Mouse (Mus musculus) neural tube, embryonic 13.5 days (tissue): Measurements from ENCODE around the gene Ppm1j. TPM values are rescaled to one million over a fixed set of nuclear protein-coding genes. Genes with fewer than 3 reads are reported as not detected.
A peak's percentile ranks its signal among the peaks of the same experiment; 100 is the strongest.

ENCODE experiments used
- ATAC-seq: fragments of 200-750 bp; cut with Nextera tagmentation; 2 replicates; pipeline ENCODE4 v1.8.0; 2017; ENCODE audit warnings: low read depth, mild to moderate bottlenecking, moderate TSS enrichment, moderate library complexity
- H3K27ac ChIP-seq: fragments of 300-500 bp; sonication (generic); replicated peaks from 2 replicates; pipeline ENCODE4 v1.5.1; 2015; ENCODE audit warnings: moderate library complexity, mild to moderate bottlenecking, inconsistent platforms
- H3K27me3 ChIP-seq: fragments of 300-500 bp; sonication (generic); 2 replicates; pipeline ENCODE4 v1.6.1; 2015; ENCODE audit warnings: mild to moderate bottlenecking, inconsistent platforms
- H3K36me3 ChIP-seq: fragments of 300-500 bp; sonication (generic); 2 replicates; pipeline ENCODE4 v1.6.1; 2015; ENCODE audit warnings: mild to moderate bottlenecking, inconsistent platforms
- H3K4me1 ChIP-seq: fragments of 300-500 bp; sonication (generic); replicated peaks from 2 replicates; pipeline ENCODE4 v1.6.1; 2015; ENCODE audit warnings: inconsistent platforms
- H3K4me2 ChIP-seq: fragments of 300-500 bp; sonication (generic); 2 replicates; pipeline ENCODE4 v1.6.1; 2015; ENCODE audit warnings: inconsistent platforms, mild to moderate bottlenecking, moderate library complexity
- H3K4me3 ChIP-seq: fragments of 300-500 bp; sonication (generic); 2 replicates; pipeline ENCODE4 v1.5.1; 2015; ENCODE audit warnings: mild to moderate bottlenecking, inconsistent platforms
- H3K9ac ChIP-seq: fragments of 300-500 bp; sonication (generic); 2 replicates; pipeline ENCODE4 v1.6.1; 2015; ENCODE audit warnings: moderate library complexity, mild to moderate bottlenecking, inconsistent platforms
- H3K9me3 ChIP-seq: fragments of 300-500 bp; sonication (generic); 2 replicates; pipeline ENCODE4 v1.6.1; 2016; ENCODE audit warnings: inconsistent platforms
- WGBS: fragments of 180-500 bp; shearing (Covaris S2); methylation state at CpG from one replicate; pipeline ENCODE4 v1.1.7; 2015; 5-methylcytosine and 5-hydroxymethylcytosine counted together
- polyA plus RNA-seq: library from polyadenylated mRNA; unstranded; fragments of >200 nt; fragmentation: Nextera tagmentation; extraction: Ambion mirVana; gene quantifications from 2 replicates; pipeline ENCODE4 v1.2.1, GENCODE M21; 2015

Ppm1j gene
- polyA plus RNA-seq, 1 experiment from 2014 or later, result 1.5 TPM

- H3K36me3 ChIP-seq, result no peaks in the 10 kb centered on the region
- H3K4me1 ChIP-seq, result no peaks in the 10 kb centered on the region
- 82% methylated on average over 4 of the region's 4 CpGs for WGBS
- no peak overlapping the region for H3K9ac ChIP-seq
- no peak overlapping the region for H3K4me2 ChIP-seq
- H3K27ac ChIP-seq, result no peak overlapping the region
- no peak overlapping the region for H3K4me3 ChIP-seq
- no peaks in the 10 kb centered on the region for H3K9me3 ChIP-seq
- H3K27me3 ChIP-seq, result peaks cover 3% of the 10 kb centered on the region; the same call in 1 of the 2 replicates
- no peak for ATAC-seq
Observed at GRCm38 (mm10) chr3:104767716-104768115, 13.1 kb upstream of the Ppm1j start.

GRCm38 (mm10) chr3:104769135-104769534 is 11.7 kb upstream of the Ppm1j start:
- no peak overlapping the region for H3K27ac ChIP-seq
- no peak overlapping the region for H3K4me3 ChIP-seq
- no peak for ATAC-seq
- 36% methylated on average over 3 of the region's 3 CpGs for WGBS
- H3K4me1 ChIP-seq, result no peaks in the 10 kb centered on the region
- H3K9ac ChIP-seq, result no peak overlapping the region
- no peaks in the 10 kb centered on the region for H3K9me3 ChIP-seq
- H3K4me2 ChIP-seq, result no peak overlapping the region
- peaks cover 5% of the 10 kb centered on the region; the same call in 1 of the 2 replicates for H3K27me3 ChIP-seq
- H3K36me3 ChIP-seq, result no peaks in the 10 kb centered on the region

- Histone ChIP-seq H3K27ac (no peak overlapping the region), H3K9me3 (no peaks in the 10 kb centered on the region), H3K4me1 (no peaks in the 10 kb centered on the region), H3K27me3 (peaks cover 5% of the 10 kb centered on the region; the same call in 1 of the 2 replicates), H3K4me2 (no peak overlapping the region), H3K9ac (no peak overlapping the region), H3K4me3 (no peak overlapping the region), H3K36me3 (no peaks in the 10 kb centered on the region)
- WGBS, result 58% methylated on average over 10 of the region's 10 CpGs
- no peak for ATAC-seq
Observed at GRCm38 (mm10) chr3:104770035-104770434, 10.8 kb upstream of the Ppm1j start.

- H3K27me3 ChIP-seq, result peaks cover 10% of the 10 kb centered on the region
- H3K4me1 ChIP-seq, result no peaks in the 10 kb centered on the region
- no peak overlapping the region for H3K4me2 ChIP-seq
- no peak overlapping the region for H3K4me3 ChIP-seq
- ATAC-seq, result no peak
- no peak overlapping the region for H3K27ac ChIP-seq
- H3K36me3 ChIP-seq, result no peaks in the 10 kb centered on the region
- WGBS, result 74% methylated on average over 3 of the region's 3 CpGs
- H3K9ac ChIP-seq, result no peak overlapping the region
- no peaks in the 10 kb centered on the region for H3K9me3 ChIP-seq
Observed at GRCm38 (mm10) chr3:104770918-104771317, 9.9 kb upstream of the Ppm1j start.

DNA sequence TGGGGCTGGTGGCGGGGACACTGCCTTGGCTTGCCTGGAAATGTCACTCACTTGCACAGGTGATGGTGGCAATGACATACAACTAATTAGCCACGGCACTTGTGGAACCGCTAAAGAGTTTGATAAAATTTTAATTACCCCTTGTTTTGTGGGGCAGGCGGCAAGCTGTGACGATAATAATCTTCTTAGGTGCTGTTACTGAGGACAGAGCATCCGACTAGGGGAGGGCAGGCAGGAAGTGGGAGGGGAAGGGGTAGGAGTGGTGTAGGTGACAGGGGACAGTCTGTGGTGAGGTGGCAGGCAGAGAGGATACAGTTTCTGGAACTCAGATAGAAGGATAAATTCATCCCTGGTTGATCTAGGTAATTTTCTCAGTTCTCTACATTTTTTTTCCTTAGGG is 9.4 kb upstream of the Ppm1j start:
- Histone ChIP-seq H3K4me1 (no peaks in the 10 kb centered on the region), H3K9me3 (no peaks in the 10 kb centered on the region), H3K36me3 (no peaks in the 10 kb centered on the region), H3K4me2 (no peak overlapping the region), H3K27me3 (peaks cover 16% of the 10 kb centered on the region), H3K27ac (no peak overlapping the region), H3K4me3 (no peak overlapping the region), H3K9ac (no peak overlapping the region)
- no peak for ATAC-seq
- 62% methylated on average over 6 of the region's 6 CpGs for WGBS

DNA sequence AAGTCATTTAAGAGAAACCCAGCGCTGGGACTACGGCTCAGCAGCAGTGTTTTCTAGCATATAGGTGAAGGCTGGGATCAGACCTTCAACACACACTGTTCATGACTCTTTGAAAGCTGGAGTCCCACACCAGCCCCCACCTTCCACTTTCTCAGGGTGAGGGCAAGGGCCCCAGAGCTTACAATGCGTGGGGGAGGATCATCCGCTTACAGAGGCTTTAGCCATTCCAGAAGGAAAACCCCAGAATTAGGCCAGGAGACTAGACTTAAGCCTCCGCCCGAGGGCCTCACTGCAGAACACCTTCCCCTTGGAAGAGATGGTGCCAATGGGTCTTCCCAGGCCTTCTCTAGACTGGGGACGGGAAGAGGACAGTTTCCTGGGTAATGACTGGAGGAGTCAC is 7.6 kb upstream of the Ppm1j start:
- no peak for ATAC-seq
- H3K9me3 ChIP-seq, result no peaks in the 10 kb centered on the region
- no peak overlapping the region for H3K4me2 ChIP-seq
- WGBS, result 75% methylated on average over 7 of the region's 7 CpGs
- H3K36me3 ChIP-seq, result no peaks in the 10 kb centered on the region
- H3K4me1 ChIP-seq, result peaks cover 8% of the 10 kb centered on the region
- peaks cover 33% of the 10 kb centered on the region for H3K27me3 ChIP-seq
- no peak overlapping the region for H3K27ac ChIP-seq
- no peak overlapping the region for H3K9ac ChIP-seq
- no peak overlapping the region for H3K4me3 ChIP-seq

DNA sequence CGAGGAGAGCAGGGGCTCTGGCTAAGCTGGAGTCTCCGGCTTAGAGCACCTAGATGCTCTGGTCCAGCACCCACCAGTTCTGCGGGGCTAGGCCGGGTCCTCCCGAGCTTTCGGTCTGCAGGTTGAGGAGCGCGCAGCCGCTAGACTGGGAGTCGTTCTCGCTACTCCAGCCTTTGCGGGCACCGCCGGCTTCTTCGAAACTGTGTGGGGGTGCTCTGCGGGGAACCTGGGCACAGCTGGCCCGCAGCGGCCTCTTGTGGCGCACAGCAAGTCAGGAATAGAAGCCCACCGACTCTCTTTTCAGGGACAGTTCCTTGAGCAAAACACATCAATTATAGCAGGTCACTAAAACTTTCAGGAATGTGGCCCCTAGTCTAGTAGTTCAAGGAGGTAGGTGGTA is 3.5 kb upstream of the Ppm1j start:
- H3K27ac ChIP-seq, result no peak overlapping the region
- no peak for ATAC-seq
- peak overlapping the region; percentile 36 for H3K4me3 ChIP-seq
- peak overlapping the region; percentile 63 for H3K4me2 ChIP-seq
- H3K9me3 ChIP-seq, result no peaks in the 10 kb centered on the region
- whole genome bisulfite sequencing, result 1% methylated on average over 20 of the region's 20 CpGs
- peak overlapping the region; percentile 56 for H3K9ac ChIP-seq
- peaks cover 29% of the 10 kb centered on the region for H3K4me1 ChIP-seq
- H3K36me3 ChIP-seq, result no peaks in the 10 kb centered on the region
- peaks cover 74% of the 10 kb centered on the region for H3K27me3 ChIP-seq

- Histone ChIP-seq H3K4me3 (no peak overlapping the region), H3K9ac (no peak overlapping the region), H3K36me3 (no peaks in the 10 kb centered on the region), H3K27ac (no peak overlapping the region), H3K9me3 (no peaks in the 10 kb centered on the region), H3K27me3 (peaks cover 95% of the 10 kb centered on the region), H3K4me1 (peaks cover 29% of the 10 kb centered on the region), H3K4me2 (no peak overlapping the region)
- ATAC-seq, result no peak
- under 1% methylated on average over 7 of the region's 7 CpGs for WGBS
Observed at GRCm38 (mm10) chr3:104779949-104780348, 907 bp upstream of the Ppm1j start.

- Histone ChIP-seq H3K36me3 (no peaks in the 10 kb centered on the region), H3K4me2 (peak within 1 kb of the TSS; percentile 78), H3K27me3 (peaks cover 96% of the 10 kb centered on the region), H3K4me1 (peaks cover 29% of the 10 kb centered on the region), H3K9ac (peak within 1 kb of the TSS; percentile 64), H3K4me3 (peak within 1 kb of the TSS; percentile 43), H3K9me3 (no peaks in the 10 kb centered on the region), H3K27ac (no peak within 1 kb of the TSS)
- under 1% methylated on average over 26 of the region's 26 CpGs for WGBS
- no peak for ATAC-seq
Observed at GRCm38 (mm10) chr3:104781471-104781903, 631 bp downstream of the Ppm1j start, which contains the start of gene Fam19a3. Gene Fam19a3, minus strand, starts transcription at chr3:104781840.

GRCm38 (mm10) chr3:104782061-104782681 is 1.3 kb downstream of the Ppm1j start:
- Histone ChIP-seq H3K9me3 (no peaks in the 10 kb centered on the region), H3K4me3 (peak overlapping the region; percentile 43; the same call in 1 of the 2 replicates), H3K9ac (no peak overlapping the region; the same call in 1 of the 2 replicates), H3K27ac (no peak overlapping the region), H3K4me2 (peak overlapping the region; percentile 78), H3K27me3 (peaks cover 89% of the 10 kb centered on the region), H3K4me1 (peaks cover 25% of the 10 kb centered on the region), H3K36me3 (no peaks in the 10 kb centered on the region)
- ATAC-seq, result no peak
- 13% methylated on average over 12 of the region's 12 CpGs for WGBS

- no peak overlapping the region for H3K4me2 ChIP-seq
- ATAC-seq, result no peak
- no peak overlapping the region for H3K9ac ChIP-seq
- no peaks in the 10 kb centered on the region for H3K36me3 ChIP-seq
- H3K27me3 ChIP-seq, result peaks cover 71% of the 10 kb centered on the region
- WGBS, result 40% methylated on average over 14 of the region's 14 CpGs
- H3K4me3 ChIP-seq, result no peak overlapping the region
- no peak overlapping the region for H3K27ac ChIP-seq
- peaks cover 29% of the 10 kb centered on the region for H3K4me1 ChIP-seq
- no peaks in the 10 kb centered on the region for H3K9me3 ChIP-seq
Observed at GRCm38 (mm10) chr3:104783971-104784500, 3.2 kb downstream of the Ppm1j start.

DNA sequence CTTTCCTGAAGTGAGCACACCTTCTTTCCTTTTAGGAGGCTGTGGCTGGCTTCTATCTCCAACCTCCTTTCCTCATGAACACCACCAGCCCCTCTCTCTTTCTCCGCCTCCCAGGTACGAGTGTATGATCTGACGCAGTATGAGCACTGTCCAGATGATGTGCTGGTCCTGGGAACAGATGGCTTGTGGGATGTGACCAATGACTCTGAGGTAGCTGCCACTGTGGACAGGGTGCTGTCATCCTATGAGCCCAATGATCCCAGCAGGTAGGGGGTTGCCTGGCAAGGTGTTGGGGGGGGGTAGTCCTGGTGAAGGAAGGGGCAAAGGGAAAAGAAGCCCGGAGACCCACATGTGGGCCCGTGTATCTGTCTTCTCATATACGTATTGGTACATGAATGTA is 4.4 kb downstream of the Ppm1j start:
- no peak for ATAC-seq
- Histone ChIP-seq H3K4me2 (no peak overlapping the region), H3K9me3 (no peaks in the 10 kb centered on the region), H3K27ac (no peak overlapping the region), H3K9ac (no peak overlapping the region), H3K4me3 (no peak overlapping the region), H3K36me3 (no peaks in the 10 kb centered on the region), H3K4me1 (peaks cover 42% of the 10 kb centered on the region), H3K27me3 (peaks cover 70% of the 10 kb centered on the region)
- 85% methylated on average over 6 of the region's 6 CpGs for WGBS

GRCm38 (mm10) chr3:104788075-104788474 is 7.2 kb downstream of the Ppm1j start, which contains the start of gene Rhoc:
Gene Rhoc, plus strand, starts transcription at chr3:104788375.
- Histone ChIP-seq H3K4me2 (peak within 1 kb of the TSS; percentile 86), H3K27ac (peak within 1 kb of the TSS; percentile 62), H3K4me1 (peaks cover 49% of the 10 kb centered on the region), H3K4me3 (peak within 1 kb of the TSS; percentile 45), H3K36me3 (no peaks in the 10 kb centered on the region), H3K9me3 (no peaks in the 10 kb centered on the region), H3K9ac (peak within 1 kb of the TSS; percentile 72), H3K27me3 (peaks cover 42% of the 10 kb centered on the region)
- ATAC-seq, result no peak
- WGBS, result 39% methylated on average over 3 of the region's 3 CpGs
